Mouse (Mus musculus) fibroblast of lung, adult 2 months (primary cell): Measurements from ENCODE around the gene Clptm1l.

Source experiments
- DNase-seq: peaks from one replicate; pipeline ENCODE4 v3.0.0-alpha.2; 2011; ENCODE audit warnings: low read depth

Gene Clptm1l

DNA sequence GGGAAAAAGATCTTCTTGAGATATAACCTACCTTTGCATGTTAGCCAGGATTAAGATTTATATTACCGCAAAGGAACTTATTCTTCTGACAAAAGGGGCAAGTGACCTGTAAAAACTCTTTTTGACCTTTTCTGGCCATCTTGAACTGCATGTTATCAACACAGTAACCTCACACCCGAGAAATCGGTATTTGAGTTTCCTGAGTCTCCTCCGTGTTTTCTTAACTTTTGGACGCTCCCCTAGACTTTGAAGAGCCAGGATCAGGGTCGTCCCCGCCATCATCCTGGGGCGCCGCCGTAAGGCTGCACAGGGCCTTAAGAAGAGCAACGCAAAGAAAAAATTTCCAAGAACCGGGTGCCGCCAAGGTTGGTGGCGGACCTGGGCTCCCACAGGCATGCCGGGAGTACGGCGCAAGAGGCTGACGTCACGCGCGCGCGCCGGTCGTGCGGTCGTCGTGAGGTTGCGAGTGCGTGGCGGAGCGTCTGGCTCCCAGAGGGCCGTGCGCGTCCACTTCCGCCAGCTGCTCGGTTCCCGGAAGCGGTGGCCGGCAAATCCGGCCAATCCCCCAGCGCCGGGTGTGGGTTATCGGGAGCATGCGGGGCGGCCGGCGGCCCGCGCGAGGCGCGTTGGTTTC lies at the start of gene Clptm1l:
Gene Clptm1l (plus strand): TSS at position 485 of the 634 bp plus-strand sequence.
- DNase-seq = peak; percentile 73

DNA sequence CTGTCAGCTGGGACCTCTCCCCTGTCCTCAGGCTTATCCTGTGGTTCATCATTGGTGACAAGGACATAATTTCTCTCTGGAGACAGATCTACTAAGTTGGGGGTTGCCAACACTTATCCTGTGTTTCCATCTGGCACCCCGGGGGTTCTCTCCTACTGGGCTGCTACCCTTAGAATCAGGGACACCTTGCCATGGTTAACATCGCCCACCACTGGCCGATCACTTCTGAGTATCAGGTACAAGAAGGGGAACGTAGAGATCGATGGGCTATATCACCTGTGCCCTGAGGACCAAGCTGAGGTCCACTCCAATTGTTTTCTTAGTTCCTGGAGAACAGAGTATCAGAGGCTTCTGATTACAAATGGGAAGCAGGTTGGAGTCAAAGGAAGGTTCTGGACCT lies 39.6 kb upstream of the Clptm1l start:
- no peak for DNase-seq

DNA sequence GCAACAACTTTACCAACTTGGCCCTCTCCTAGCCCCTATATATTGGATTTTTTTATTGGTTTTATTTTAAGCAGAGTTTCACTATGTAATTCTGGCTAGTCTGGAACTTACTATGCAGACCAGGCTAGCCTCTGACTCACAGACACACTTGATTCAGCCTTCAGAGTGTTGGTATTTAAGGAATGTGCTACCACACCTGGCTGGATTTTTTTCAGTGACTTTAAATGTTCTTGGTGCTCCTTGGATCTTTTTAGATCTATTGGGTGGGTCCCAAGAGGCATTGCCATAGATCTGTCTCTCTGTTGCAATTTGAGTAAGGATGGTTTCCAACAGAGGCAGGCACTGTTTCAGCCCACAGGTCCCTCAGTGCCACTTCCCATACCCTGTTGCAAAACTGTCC lies 28.8 kb upstream of the Clptm1l start:
- DNase-seq = no peak

DNA sequence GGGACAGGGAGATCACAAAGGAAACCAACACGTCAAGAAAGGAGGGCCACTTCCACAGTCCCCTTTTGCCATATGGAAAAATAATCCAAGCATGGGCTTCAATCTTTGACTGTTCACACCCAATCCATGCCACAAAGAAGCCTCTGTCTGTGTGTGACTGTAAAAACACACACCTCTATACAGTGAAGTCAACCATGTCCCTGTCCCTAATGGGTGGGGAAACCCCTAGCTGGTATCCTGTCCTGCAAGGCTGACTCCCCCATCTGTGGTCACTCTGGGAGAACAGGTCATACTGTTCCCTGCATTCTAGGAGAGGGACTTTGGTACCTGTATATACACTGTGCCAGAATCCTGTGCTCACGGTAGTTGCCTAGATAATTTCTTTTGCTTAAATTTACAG lies 26.5 kb upstream of the Clptm1l start:
- no peak for DNase-seq

DNA sequence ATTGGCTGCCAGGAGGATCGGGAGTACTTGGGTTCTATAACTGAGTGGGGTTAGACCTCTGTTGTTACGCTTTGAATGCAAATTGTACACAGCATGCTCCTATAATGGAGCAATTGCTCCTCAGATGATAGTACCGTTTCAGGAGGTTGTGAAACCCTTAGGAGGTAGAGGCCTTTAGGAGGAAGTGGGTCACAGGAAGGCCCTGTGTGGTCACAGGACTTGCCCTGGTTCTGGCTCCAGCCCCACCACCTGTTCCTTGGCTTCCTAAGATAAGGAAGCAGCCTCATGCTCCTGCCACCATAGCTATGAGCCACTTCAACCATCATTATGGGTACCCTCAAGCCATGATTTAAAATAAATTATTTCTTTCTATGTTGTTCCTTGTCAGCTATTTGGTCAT lies 12.3 kb upstream of the Clptm1l start:
- no peak for DNase-seq

DNA sequence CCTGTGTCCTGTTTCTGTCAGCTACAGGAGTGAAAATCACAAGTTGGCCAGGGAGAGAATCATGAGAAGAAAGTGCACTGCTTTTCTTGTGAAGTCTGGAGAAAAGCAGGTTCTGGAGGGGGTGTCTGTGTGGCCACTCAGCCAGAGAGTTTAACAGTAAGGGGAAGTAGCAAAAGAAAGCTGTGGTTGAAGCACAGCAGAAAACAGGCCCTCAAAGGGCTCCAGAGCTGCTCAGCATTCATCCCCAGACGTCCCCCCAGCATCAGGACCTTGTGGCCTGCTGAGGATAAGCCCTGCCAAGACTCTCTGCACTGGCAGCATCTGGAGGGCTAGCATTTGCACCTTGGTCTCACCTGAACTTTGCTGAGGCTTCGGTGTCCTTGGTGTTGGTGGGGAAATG lies 11.3 kb upstream of the Clptm1l start:
- DNase-seq = no peak

DNA sequence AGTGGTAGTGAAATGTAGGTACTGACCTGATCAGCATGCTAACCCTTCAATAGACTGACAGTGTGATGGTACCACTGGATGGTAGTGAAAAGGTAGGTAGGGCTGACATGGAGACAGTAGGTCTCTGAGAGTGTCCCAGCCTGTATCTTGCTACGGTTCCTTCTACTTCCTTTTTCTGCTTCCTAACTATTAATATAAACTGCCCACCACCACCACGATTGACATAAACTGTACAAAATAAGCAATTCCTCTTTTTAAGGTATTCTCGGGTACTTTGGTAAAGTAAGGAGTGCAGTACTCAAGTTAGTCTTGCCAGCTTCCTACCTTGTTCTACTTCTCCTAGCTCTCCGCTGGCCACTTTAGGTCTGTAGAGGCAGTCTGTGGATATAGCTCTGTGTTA lies 7.5 kb upstream of the Clptm1l start:
- DNase-seq = no peak

DNA sequence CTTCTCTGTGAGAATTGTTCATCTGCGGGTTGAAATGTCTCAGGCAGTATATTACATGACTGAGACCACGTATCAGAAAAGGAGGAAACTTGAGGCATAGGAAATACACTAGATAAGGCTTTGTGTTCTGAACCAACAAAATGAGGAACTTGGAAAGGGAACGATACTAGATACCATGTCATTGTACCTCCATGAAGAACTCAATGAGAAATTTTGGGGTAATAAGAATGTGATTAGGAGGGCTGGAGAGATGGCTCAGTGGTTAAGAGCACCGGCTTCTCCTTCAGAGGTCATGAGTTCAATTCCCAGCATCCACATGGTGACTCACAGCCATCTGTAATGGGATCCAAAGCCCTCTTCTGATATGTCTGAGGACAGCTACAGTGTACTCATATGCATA lies 3.6 kb upstream of the Clptm1l start:
- no peak for DNase-seq

DNA sequence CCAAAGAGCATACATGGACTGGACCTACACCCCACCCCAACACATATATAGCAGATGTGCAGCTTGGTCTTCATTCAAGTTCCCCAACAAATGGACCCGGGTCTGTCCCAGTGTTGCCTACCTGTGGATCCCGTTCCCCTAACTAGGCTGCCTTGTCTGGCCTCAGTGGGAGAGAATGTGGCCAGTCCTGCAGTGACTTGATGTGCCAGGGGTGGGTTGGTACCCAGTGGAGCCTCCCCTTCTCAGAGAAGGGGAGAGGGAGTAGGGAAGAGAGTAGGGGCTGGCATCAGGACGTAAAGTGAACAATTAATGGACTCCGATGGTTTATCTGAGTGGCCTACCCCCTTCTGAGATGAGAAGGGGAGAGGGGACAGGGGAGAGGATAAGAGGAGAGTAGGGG lies 760 bp upstream of the Clptm1l start:
- no peak for DNase-seq

DNA sequence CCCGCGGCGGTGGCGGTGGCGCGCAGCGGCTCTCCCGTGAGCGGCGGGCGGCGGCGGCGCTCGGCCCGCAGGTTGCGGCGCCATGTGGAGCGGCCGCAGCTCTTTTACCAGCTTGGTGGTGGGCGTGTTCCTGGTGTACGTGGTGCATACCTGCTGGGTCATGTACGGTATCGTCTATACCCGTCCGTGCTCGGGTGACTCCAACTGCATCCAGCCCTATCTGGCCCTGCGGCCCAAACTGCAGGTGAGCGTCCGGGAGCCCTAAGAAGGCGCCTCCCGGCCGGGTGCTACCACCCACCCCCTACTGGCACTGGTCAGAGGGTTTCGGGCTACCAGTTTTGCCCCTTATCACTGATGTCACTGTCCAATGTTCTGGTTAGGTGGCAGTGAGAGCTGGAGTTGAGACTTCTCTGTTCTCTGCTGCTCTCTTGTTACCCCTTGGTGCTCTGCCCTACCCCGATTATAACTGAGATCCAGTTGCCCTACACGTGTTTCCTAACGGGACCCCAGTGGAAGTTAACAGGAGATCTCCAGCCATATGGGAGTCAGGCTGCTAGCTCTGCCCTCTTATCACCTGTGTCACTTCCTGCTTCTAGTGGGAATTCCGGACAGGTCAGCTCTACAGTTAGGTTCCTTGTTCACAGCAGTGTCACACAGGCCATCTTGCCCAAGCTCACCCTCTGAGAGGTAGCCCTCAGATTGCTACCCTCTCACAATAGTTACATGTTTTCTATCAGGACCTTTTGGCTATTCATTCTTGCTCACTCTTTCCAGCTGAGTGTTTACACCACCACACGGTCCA lies 551 bp downstream of the Clptm1l start:
- DNase-seq = no peak

DNA sequence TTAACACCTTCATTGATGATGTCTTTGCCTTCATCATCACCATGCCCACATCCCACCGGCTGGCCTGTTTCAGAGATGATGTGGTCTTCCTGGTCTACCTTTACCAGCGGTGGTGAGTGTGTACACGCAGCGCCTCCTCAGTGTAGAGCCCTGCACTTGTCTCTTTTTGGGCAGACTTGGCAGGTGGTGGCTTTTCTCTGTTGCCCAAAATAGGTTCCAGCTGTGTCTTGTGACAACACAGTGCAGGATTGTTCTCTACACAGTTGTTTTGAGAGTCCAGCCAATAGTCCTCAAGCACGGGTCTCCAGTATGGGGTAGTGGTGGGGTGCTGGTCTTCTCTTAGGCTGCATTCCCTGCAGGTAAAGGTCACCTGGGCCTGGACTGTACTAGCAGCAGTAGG lies 14.6 kb downstream of the Clptm1l start:
- no peak for DNase-seq

DNA sequence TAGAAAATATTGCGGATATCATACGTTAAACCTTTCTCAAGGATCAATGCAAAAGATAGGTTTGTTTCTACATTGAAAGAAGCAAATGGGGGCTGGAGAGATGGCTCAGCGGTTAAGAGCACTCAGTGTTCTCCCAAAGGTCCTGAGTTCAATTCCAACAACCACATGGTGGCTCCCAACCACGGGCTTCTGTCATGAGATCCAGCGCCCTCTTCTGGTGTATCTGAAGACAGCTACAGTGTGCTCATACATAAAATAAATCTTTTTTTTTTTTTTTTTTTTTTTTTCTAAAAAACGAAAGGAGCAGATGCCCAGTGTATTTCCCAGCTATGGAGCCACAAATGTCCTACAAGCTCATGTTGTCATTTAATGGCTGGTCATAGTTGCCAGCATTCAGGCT lies 16.8 kb downstream of the Clptm1l start:
- no peak for DNase-seq

DNA sequence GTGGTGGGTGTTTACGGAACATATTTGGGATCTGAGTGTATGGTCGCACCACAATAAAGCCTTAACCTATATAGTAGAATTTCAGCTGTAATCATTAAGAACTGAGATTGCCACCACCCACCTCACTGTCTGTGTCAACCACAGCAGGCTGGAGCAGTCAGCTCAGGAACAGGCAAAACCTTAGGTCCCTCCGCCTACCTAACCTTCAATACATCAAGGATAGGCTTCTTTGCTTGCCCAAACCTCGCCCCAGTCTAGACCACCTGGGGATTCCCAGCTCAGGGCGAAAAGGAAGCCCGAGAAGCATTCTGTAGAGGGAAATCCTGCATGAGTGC lies 22.6 kb downstream of the Clptm1l start:
- no peak for DNase-seq

DNA sequence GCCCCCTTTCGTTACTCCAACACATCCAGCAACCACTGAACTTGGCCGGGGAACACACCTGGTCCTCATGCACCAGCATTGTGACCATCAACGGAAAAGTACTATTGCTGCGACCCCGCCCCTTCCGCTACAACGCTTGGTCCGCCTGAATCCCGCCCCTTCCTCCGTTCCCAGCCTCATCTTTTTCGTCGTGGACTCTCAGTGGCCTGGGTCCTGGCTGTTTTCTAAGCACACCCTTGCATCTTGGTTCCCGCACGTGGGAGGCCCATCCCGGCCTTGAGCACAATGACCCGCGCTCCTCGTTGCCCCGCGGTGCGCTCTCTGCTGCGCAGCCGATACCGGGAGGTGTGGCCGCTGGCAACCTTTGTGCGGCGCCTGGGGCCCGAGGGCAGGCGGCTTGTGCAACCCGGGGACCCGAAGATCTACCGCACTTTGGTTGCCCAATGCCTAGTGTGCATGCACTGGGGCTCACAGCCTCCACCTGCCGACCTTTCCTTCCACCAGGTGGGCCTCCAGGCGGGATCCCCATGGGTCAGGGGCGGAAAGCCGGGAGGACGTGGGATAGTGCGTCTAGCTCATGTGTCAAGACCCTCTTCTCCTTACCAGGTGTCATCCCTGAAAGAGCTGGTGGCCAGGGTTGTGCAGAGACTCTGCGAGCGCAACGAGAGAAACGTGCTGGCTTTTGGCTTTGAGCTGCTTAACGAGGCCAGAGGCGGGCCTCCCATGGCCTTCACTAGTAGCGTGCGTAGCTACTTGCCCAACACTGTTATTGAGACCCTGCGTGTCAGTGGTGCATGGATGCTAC lies 23.1 kb downstream of the Clptm1l start, which contains the start of gene Tert:
Gene Tert (plus strand): TSS at position 167 of the 805 bp plus-strand sequence.
- peak; percentile 20 for DNase-seq

DNA sequence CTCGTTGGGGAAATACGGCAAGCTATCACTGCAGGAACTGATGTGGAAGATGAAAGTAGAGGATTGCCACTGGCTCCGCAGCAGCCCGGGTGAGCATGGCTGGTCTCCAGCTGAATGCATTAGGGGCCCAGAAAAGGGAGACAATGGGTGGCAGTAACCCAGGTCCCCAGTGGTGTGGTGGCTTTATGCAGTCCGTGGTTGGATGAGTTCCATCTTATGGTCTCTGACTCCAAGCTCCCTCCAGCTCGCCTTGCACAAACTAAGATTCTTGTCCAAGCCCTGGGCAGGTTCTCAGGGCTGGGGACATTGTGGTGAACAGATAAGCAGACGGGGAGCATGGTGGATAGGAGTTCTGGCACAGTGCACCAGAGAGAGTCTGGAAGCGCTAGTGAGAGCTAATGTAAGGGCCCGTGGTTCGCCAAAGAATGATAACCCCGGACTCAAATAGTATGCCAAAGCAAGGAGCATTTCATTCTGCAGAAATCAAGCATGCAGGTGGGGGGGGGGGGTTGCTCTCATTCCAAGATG lies 24.8 kb downstream of the Clptm1l start:
- no peak for DNase-seq

DNA sequence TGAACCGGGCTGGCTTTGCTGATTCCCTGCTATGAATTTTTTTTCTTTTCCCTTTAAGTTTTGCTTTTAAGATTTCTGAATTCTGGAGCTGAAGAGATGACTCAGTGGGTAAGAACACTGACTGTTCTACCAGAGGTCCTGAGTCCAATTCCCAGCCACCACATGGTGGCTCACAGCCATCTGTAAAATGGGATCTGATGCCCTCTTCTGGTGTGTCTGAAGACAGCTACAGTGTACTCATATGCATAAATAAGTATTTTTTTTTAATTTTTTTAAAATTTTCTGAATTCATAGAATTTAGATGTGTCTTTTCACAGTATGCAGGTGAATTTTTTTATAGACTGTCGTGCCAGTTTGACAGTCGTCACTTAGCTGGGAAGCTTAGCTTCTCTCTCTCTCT lies 28.0 kb downstream of the Clptm1l start:
- DNase-seq = no peak

DNA sequence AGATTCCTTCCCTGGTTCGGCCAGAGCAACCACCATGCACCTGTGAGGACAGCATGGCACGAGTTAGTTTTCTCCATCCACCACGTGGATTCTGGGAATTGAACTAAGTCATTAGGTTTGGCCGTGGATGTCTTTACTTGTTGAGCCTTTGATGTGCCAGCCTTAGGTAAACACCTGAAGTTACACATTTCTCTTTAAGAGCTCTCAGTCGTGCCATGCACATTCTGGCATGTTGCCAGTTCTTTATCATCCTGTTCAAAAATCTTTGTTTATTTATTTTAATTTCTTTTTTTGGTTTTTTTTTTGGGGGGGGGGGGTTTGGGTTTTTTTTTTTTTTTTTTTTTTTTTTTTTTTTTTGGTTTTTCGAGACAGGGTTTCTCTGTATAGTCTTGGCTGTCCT lies 34.0 kb downstream of the Clptm1l start:
- no peak for DNase-seq

DNA sequence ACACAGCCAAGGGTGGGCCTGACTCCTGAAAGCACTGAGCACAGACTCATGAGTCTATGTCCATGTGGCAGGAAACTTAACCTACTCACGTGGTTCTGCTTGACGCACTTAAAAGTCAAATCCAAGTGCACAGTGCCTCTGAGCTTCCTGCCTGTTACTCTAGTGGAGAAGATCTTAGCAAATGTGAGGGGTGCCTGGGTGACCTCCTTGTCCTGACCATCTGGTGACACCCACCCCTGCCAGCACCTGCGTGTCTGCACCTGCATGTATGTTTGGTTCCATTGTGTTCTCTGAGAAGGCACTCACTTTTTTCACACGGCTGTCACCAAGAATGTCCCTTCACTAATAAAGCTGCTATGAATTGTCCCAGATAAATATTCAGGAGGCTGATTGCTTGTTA lies 37.5 kb downstream of the Clptm1l start:
- DNase-seq = no peak

DNA sequence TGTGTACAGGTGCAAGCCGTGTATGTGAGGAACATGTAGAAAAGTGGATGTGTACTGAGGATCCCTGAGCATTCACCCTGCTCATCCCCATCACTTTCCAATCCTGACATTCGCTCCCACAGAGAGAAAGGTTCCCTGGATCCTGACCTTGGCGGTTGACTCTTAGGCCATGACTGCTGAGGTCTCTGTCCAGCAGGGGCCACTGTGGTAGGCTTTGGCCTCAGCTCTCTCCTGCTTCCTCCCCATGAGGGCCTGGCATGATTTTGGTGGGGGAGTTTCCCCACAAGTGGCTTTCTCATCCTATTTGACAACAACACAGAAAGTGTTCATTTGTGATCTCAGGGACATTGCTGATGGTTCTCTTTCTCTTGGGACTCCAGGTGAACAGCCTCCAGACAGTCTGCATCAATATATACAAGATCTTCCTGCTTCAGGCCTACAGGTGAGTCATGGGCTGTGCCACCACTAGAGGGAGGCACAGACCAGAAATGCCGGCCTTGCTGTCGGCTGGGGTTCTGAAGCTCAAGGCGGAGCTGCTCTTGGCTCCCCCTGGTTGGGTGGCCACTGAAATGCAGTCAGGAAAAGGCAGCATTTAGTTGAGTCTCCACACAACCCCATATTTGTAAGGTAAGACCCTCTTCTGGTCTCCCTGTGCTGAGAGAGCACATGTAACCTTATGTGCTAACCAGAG lies 42.7 kb downstream of the Clptm1l start:
- DNase-seq = peak; percentile 62

DNA sequence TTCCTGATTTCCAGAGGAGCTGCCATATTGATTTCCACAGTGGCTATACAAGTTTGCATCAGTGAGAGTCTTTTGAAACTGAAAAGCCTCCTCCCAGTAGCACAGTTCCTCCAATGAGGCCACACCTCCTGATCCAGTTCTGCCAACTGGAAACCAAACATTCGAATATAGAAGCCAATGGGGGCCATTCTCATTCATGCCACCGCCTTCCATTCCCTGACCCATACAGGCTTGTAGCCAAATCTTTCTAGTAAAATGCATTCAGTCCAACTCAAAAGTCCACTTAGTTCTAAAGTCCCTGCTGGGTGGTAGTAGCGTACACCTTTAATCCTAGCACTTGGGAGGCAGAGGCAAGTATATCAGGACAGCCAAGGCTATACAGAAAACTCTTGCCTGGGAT lies 49.5 kb downstream of the Clptm1l start:
- DNase-seq = no peak

DNA sequence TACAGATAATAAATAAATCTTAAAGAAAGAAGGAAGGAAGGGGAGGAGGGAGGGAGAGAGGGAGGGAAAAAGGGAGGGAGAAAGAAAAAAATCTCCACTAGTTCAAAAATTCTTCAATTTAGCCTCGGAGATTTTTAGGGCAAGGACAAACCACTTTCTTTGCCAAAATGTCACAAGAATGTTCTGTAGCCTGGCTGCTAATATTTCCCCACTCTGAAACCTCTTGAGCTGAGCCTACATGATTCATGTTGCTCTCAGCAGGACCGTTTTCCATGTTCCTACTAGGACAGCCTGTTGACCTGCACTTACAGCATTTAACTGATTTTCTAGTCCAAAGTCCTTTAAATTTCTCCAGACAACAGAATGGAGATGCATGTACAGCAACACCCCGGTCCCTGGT lies 51.2 kb downstream of the Clptm1l start:
- DNase-seq = no peak

DNA sequence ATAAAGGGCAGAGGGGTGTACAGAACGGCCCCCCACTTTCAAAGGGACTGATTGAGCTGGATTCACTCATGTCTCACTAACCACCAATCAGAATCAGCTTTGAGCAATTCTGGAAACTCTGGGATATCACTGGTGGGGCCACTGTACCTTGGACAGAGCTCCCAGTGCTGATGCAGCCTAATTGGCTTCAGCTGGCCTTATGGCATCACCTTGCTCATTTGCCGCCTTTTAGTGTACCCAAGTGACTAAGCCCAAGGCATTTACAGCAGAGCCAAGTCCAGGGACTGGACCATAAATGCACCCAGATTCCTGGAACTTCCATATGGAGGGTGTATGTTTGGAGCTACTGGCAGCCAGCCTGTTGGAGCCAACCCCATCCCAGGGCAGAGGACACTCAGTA lies 55.1 kb downstream of the Clptm1l start:
- no peak for DNase-seq
